Mouse (Mus musculus) megakaryocyte-erythroid progenitor cell, adult 5-6 weeks (primary cell): ENCODE measurements around the gene Zfp287. TPM values are rescaled to one million over a fixed set of nuclear protein-coding genes. Genes with fewer than 3 reads are reported as not detected.

Source experiments
- ATAC-seq: replicated peaks from 2 replicates; pipeline ENCODE4 v1.8.0; 2016; ENCODE audit warnings: mild to moderate bottlenecking, inconsistent platforms; ENCODE audit not compliant: severe bottlenecking, poor library complexity, low FRiP score, low TSS enrichment
- total RNA-seq, 2 experiments: library from RNA; stranded (forward) in 1 of 2; stranded (reverse) in 1 of 2; fragments of 200-1000, 215-1000 nt in 1 of 2; fragments of >200 nt in 1 of 2; fragmentation: Nextera tagmentation in 1 of 2; gene quantifications; 2 replicates each; pipeline ENCODE4 v1.2.3; 2014 to 2017

Zfp287 gene
- total RNA-seq (2014; fragmentation: Nextera tagmentation): 0.13 and 0.67 TPM in 2 replicates
- total RNA-seq (2017): 0.88 TPM in 1 of 2 replicates, not detected in the other

DNA sequence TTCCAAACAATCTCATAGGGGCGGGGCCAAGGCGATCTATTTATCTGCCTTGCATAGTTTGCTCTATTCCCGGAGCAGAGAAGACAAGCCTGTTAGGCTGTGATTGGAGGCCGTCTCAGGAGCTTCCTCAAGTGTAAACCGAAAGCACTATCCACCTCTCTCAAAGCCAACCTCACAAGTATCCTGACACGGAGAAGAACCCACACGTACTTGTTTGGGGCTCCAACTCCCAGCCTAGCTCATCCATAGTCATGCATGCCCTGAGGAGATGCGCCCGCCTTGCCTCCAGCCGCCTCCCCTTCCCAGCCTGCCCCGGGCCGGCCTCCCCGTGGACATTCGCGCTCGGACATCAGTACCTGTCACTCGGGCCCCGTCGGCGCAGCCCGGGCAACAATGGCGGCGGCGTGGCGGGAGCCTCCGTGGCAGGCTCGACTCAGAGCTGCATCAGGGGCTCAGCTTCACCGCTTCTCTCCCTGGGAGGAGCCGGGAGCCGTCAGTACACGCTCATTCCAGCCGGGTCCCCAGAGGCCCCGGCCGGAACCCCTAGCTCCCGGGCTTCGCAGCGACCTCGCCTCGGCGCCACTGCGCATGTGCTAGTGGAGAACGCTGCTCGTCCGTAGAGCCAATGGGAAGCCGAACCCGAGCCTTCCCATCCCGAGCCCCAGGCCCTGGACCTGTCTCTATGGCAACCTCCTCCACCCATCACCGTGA lies at the start of gene Zfp287:
TSS of gene Zfp287 (minus strand) at position 595 of the 711 bp plus-strand sequence.
- ATAC-seq: peak; percentile 73

GRCm38 (mm10) chr11:62776510-62776909 lies 44.8 kb upstream of the Zfp287 start:
- no peak for ATAC-seq

DNA sequence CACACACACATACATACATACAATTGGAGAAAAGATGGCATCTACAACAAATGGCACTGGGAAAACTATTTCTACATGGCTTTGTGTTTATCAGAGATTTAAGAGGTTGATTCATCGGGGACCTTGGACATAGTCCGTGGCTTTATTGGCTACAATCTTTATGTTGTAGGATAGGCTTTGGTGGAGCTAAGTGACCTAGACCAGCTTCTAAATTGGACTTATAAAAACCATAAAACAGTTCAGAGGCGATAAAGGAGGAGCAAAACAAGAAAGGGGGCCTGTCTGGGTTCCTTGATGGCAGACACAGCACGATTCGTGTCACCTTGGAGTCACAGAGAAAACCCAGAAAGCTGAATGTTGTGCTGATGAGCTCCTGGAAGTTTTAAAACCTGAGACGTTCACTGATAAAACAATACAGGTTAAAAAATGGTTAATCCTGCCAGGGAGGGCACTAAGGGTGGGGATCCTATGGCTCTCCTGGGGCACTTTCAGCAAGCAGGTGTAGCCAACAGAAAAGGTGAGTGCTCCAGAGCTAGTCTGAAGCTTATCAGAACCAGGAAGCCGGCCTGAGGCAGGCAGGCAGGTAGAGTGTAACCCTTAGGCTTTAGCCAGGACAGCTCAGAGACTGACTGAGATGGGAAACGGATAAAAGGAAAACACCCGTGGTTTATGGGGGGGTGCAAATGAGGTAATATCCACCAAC lies 29.2 kb upstream of the Zfp287 start:
- no peak for ATAC-seq

- no peak for ATAC-seq
Observed at GRCm38 (mm10) chr11:62758491-62758890, 26.8 kb upstream of the Zfp287 start.

DNA sequence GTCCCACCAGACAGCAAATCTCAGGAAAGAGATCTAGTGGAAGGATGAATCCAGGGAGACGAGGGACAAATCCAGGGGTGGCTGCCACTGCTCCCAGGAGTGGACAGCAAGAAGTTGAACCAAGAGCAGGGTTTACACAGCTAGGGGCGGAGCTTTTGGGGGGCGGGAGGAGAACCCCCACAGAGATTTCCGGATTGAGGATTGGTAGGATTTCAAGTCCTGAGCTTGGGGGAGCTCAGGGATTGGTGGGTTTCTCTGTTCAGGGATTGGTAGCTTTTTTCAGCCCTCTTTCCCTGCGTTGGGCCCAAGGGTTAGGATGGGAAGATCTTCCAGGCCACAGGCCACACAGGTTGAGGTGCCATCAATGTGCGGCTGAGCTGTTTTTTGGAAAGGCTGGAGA lies 26.2 kb upstream of the Zfp287 start:
- ATAC-seq: no peak

DNA sequence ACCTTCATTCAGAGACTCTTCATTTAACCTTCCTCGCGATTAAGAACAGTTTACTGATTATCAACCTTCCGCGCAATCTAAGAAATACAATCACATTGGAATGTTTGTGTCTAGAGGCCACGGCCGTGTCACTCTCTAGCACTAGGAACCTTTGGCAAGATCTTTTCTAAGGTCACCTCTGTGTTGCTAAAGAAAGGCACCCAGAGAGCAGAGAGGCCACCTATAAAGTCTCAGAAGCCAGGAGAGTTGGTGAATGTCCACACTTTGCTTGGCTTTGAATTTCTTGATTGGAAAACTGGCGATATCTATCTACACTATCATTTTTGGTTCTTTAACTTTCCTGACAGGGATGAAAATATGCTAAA lies 25.4 kb upstream of the Zfp287 start:
- ATAC-seq: peak; percentile 29; the same call in 1 of the 2 replicates

- peak; percentile 100 for ATAC-seq
Observed at GRCm38 (mm10) chr11:62756456-62757142, 24.9 kb upstream of the Zfp287 start.

GRCm38 (mm10) chr11:62752780-62753179 lies 21.1 kb upstream of the Zfp287 start, which contains the start of gene Gm10428:
Gm10428 (plus strand) TSS chr11:62753100.
- ATAC-seq: no peak

DNA sequence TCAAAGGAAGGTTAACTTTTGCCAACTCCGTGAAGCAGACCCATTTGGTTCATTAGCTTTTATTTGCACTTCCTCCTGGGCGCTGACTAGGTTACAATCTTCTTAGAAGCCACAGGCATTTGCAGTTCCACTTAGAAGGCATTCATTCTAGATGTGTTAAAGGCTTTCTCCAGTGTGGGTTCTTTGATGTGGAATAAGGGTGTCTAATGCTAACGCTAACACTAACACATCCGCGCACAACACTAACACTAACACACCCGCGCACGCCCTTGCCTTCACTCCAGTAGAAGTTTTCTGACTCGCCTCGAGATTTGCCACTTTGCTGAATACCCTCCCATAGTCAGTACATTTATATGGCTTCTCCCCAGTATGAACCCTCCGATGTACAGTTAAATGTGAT lies 20.5 kb upstream of the Zfp287 start:
- ATAC-seq: no peak

DNA sequence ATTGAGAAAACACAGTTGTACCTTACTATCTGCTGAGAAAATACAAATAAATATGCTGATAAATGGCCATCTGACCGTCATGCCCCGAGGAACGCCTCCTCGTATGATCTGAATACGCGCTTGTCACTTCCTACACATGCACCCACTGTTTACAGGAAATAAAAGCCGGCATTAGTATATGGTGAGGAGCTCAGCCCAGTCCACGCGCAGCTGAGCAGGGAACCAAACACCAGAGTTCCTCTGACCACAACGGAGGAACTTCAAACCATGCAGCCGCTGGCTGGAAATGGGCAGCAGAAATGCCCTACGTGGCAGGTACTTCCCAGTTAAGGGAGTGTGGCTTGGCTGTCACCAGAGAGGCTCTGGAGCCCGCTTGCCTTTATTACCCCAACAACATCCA lies 17.7 kb upstream of the Zfp287 start:
- ATAC-seq: peak; percentile 19; the same call in 1 of the 2 replicates

GRCm38 (mm10) chr11:62748062-62748461 lies 16.4 kb upstream of the Zfp287 start:
- ATAC-seq: no peak

- no peak for ATAC-seq
Observed at GRCm38 (mm10) chr11:62747227-62747626, 15.5 kb upstream of the Zfp287 start.

- 0 out of 2 replicates have a peak, but pooled peaks have one; percentile 36 for ATAC-seq
Observed at GRCm38 (mm10) chr11:62746001-62746533, 14.4 kb upstream of the Zfp287 start.

- ATAC-seq: peak; percentile 87
Observed at GRCm38 (mm10) chr11:62744103-62744502, 12.4 kb upstream of the Zfp287 start.

DNA sequence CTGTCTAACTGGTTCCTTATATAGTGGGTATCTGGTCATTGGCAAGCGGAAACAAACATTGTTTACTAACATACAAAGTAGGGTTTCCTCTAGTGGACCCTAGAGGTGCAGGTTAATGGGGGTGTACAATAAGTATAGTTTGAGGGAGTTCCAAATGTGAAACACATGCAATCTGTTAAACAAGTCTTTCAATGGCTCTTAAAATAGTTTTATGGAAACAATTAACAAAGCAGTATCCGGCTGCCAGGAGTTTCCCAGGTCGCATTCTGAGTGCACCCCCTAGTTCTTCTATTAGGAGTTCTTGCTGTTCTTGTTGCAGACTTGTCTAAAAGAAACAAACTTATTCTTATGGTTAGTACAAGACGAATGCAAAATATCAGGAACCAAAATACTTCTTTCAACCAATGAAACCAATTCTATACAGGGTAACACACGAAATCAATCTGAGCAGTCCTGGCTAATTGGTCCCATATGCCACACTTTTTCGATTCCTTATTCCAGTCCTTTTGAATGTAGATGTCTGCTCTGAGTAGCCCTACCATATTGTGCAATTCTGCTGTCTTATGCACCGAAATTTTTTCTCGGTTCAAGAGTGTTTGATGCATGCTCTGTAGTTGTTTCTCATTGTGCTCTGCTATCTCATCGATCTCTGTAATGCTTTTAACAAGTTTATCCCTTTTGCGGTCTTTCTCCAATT lies 10.7 kb upstream of the Zfp287 start:
- no peak for ATAC-seq

GRCm38 (mm10) chr11:62741186-62741585 lies 9.5 kb upstream of the Zfp287 start:
- ATAC-seq: no peak

GRCm38 (mm10) chr11:62732665-62733064 lies 960 bp upstream of the Zfp287 start:
- ATAC-seq: no peak

DNA sequence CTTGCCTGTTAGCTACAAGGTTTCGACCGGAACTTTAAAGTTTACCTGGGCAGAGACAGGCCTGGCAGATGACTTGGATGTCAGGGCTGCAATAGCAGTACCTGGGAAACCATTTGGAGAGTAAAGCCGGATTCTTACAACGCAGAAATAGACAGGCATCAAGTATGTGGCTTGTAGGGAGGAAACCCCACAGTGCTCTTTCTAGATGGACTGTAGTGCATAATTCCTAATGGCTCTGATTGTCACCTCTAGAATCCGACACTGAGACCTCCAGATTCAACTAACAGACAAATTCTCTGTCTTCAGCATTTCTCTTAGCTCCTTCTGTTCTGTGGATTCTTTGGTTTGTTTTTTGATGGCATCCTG lies 300 bp upstream of the Zfp287 start:
- ATAC-seq: no peak

GRCm38 (mm10) chr11:62728276-62728675 lies 3.4 kb downstream of the Zfp287 start:
- ATAC-seq: no peak
